Comparison of ENCODE assay signal across 23 mouse cellular contexts in genomic region chr15:86385436-86385835, GRCm38 (mm10).
"Had no signal": no experiment of that assay in that cellular context is flagged by ENCODE, and none has a peak within 500 bp of the region (broad histone marks: within the 10 kb centered on the region; RNA-seq: fewer than 3 reads in every experiment).

No protein-coding gene starts in this region.

- H3K4me2 ChIP-seq: limb, embryonic 12.5 days; limb, embryonic 15.5 days; liver, embryonic 11.5 days; lung, embryonic 14.5 days; midbrain, embryonic 13.5 days; neural tube, embryonic 13.5 days; stomach, embryonic 15.5 days had no signal

- H3K9me3 ChIP-seq: limb, embryonic 12.5 days; limb, embryonic 15.5 days; megakaryocyte, embryonic 14.5 days; midbrain, embryonic 10.5 days; midbrain, embryonic 13.5 days; neural tube, embryonic 13.5 days; stomach, embryonic 15.5 days had no signal

- ATAC-seq: liver, postnatal 0 days; lung, postnatal 0 days; midbrain, embryonic 13.5 days; midbrain, embryonic 16.5 days had no signal

- H3K4me1 ChIP-seq: limb, embryonic 15.5 days; stomach, embryonic 15.5 days had no signal

- H3K27me3 ChIP-seq: limb, embryonic 12.5 days; limb, embryonic 15.5 days; megakaryocyte, embryonic 14.5 days; midbrain, embryonic 13.5 days; stomach, embryonic 15.5 days had no signal

- DNase-seq: kidney, adult 9 months; kidney, postnatal 14 days; left cerebral cortex, postnatal 4 days; liver, postnatal 0 days; lung, embryonic 14.5 days; lung, postnatal 36 days; retina, postnatal 1 day; right cerebral cortex, postnatal 25 days; spleen, adult 18-20 months; thymus, adult 18-20 months; thymus, postnatal 14 days had no signal

- H3K36me3 ChIP-seq: limb, embryonic 12.5 days; limb, embryonic 15.5 days; midbrain, embryonic 10.5 days; midbrain, embryonic 13.5 days; neural tube, embryonic 13.5 days; stomach, embryonic 15.5 days had no signal

- H3K9ac ChIP-seq: limb, embryonic 12.5 days; limb, embryonic 15.5 days; liver, embryonic 14.5 days; liver, postnatal 0 days; lung, embryonic 14.5 days; midbrain, embryonic 13.5 days; neural tube, embryonic 13.5 days; stomach, embryonic 15.5 days had no signal

- H3K27ac ChIP-seq: limb, embryonic 12.5 days; limb, embryonic 15.5 days; liver, embryonic 14.5 days; midbrain, embryonic 10.5 days; midbrain, embryonic 13.5 days; neural tube, embryonic 13.5 days; stomach, embryonic 15.5 days had no signal

- H3K4me3 ChIP-seq: limb, embryonic 12.5 days; limb, embryonic 15.5 days; megakaryocyte, embryonic 14.5 days; midbrain, embryonic 10.5 days; midbrain, embryonic 13.5 days; myocyte; neural tube, embryonic 13.5 days; stomach, embryonic 15.5 days had no signal
